Mouse (Mus musculus) telencephalon, adult 2 months (tissue): ENCODE data around the gene Nfe2l1.

Experiments used
- DNase-seq: peaks from one replicate; pipeline ENCODE4 v3.0.0-alpha.2; 2011; ENCODE audit warnings: low read depth, low spot score

Gene Nfe2l1

DNA sequence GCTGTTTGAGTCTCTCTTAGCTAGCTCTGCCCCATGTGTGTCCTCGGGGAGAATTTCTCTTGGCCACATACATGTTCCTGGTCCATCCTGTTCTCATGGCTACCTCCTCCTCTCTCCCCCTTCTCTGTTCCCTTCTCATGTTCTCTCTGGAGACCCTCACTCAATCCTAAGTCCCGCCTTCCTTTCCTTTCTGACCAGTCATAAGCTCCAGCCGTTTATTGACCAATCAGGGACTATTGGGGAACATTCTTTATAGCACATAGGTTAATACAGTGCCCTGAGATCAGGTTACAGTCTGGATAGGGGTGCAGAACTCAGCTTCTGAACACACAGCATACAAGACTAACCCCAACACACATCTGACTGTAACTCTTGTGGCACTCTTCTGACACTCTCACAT, 17.5 kb upstream of the Nfe2l1 start:
- no peak for DNase-seq

DNA sequence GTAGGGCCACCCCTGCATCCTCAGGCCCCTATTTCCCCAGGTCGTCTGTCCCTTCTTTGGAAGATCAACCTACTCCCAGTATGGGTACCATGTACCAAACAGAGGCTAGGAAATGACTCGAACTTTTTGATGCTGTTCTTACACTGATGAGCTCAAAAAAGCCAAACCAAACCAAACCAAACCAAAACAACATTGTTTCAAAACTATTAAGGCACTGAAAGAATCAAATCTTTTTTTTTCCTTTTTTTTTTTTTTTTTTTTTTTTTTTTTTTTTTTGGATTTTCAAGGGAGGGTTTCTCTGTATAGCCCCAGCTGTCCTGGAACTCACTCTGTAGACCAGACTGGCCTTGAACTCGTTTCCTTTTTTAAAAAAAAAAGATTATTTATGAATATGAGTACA, 13.9 kb upstream of the Nfe2l1 start:
- no peak for DNase-seq

DNA sequence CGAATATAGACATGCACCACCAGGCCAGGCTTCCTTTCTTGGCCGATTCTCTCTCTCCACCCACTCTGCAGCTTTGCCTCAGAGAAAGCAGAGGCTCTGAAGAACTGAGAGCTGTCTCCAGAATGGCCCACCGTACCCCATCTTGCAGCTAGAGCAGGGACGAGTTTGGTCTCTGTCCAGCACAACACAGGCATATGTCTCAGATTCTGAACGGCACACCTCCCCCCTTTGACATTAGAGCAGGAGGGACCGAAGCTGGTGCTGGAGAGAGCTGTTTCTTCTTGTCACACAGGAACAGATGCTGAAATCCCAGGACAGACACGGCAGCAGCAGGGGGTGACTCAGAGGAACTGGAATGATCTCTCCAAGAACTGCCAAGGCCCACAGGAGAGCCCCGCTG, 10.5 kb upstream of the Nfe2l1 start:
- DNase-seq, result peak; percentile 87

DNA sequence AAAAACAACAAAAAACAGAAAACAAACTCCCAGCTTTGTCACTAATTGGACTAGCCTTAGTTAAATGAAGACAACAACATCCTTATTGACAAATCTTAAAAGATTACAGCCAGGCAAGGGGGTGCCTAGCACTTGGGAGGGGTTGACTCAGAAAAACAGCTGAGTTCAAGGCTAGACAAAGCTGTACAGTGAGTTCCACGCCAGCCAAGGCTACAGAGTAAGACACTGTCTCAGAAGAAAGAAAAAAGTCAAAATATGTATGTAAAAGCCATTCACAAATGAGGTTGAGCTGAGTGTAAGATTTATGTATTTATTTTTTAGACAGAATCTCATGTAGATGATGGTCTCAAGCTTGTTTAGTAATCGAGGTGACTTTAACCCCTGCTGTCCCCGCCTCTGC, 10.1 kb upstream of the Nfe2l1 start:
- no peak for DNase-seq

DNA sequence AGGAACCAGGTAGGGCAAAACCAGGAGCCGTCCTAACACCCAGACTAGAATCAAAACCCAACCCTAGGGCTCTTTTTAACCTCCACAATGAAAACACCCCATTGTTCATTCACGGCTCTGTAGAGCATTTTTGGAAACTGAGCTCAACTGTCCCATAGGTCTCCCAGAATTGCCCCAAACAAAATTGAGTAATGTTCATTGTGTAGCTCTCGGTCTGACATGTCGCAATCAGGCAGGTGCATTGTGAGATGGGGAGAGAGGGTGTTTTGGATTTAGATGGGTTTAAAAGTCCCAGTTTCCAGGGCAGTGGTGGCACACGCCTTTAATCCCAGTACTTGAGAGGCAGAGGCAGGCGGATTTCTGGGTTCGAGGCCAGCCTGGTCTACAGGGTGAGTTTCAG, 9.7 kb upstream of the Nfe2l1 start:
- no peak for DNase-seq

DNA sequence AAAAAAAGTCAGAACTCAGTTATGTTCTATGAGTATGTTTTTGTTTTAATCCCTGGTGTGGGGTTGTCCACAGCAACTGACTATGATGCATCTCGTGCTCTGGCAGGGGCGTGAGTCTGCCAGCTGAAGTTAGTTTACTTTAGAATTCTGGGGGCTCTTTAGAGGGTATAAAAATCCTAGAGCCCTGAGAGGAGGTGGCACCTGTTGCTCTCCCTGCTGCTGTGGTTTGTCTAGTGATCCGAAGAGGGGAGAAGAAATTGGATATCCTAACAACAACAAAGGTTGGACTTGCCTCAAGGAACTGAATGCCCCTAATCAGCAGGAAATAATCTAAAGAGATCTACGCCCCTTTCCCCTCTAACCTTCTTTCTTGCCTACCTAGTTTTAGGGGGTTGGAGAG, 8.6 kb upstream of the Nfe2l1 start:
- DNase-seq, result no peak

DNA sequence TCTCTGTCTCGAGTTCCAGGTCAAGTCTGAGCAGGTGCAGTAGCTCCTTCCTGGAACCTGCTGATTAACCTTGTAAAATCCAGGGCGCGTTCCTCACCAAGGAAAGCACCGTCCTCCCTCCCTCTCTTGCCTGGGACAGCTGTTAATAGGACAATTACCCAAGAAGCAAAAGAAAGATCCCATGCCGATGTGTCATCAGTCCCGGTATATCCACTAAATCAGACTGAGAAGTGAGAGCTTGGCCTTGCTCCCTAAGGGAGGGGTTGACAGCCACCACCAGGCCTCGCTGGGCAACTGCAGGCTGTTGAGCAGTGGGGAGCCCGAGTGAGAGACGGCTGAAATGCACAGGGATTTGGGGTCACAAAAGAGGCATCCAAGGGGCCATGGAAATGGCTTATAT, 7.5 kb upstream of the Nfe2l1 start:
- DNase-seq, result no peak

DNA sequence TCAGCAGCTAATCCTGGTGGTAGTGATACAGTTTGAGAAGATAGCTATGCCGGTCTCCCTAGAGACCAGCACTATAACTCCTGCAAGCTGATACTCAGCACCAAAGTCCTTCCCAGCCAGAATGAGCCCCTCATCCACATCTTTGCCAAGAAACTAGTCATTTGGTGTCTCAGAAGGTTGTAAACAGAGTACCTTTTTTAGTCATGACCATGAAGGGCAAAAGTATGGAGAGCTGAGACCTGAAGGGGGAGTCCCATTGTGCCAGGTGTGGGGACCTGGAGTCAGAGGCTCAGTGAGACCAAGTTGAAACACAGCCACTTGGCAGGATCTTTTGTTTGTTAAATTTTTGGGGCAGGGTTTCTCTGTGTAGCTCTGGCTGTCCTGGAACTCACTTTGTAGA, 4.4 kb upstream of the Nfe2l1 start:
- DNase-seq, result no peak

DNA sequence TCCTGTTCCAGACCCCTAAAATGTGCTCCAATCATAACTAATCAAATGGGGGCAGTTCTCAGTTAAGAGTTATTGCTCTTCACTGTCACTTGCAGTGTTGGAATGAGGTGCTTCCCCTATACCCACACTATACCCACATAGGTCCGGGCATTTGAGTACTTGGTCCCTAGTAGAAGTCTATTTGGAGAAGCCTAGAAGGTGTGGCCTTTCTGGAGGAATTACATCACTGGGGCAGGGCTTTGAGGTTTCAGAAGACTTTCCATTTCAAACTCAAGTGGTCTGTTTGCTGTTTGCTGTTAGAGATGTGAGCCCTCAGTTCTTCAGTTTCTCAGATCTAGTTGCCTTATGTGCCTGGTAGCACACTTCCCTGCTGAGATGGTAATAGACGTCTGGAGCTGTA, 3.2 kb upstream of the Nfe2l1 start:
- DNase-seq, result no peak

DNA sequence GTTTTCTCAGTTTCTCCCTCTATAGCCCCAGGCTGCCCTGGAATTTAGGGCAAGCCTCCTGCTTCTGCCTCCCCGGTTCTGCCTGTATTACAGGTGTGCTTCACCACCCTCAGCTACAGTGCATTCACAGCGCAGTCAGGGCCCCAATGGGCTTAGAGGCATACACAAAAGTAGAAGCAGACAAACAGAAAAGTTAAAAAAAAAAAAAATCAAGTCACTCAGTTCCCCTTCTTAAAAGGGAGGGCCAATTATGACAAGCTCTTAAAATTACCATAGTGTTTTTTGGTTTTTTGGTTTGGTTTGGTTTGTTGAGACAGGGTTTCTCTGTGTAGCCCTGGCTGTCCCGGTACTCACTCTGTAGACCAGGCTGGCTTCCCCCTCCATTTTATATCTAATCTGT, 2.8 kb upstream of the Nfe2l1 start:
- no peak for DNase-seq

DNA sequence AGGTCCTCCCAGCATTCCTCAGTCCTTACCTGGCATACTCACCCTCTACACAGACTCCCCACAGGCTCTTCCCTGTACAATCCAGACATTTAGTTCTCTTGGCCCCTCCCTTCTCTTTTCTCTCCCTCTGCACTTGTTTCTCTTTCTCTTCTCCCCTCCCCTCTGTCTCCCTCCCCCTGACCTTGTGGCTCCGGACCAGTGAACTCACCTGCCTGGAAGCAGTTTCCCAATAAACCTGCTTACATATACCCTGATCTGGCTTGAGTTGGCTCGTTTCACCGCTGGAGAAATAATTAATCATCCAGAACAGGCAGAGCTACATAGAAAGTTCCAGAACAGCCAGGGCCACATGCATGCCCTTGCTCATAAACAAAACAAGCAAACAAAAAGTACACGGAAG, 1.7 kb upstream of the Nfe2l1 start:
- no peak for DNase-seq

DNA sequence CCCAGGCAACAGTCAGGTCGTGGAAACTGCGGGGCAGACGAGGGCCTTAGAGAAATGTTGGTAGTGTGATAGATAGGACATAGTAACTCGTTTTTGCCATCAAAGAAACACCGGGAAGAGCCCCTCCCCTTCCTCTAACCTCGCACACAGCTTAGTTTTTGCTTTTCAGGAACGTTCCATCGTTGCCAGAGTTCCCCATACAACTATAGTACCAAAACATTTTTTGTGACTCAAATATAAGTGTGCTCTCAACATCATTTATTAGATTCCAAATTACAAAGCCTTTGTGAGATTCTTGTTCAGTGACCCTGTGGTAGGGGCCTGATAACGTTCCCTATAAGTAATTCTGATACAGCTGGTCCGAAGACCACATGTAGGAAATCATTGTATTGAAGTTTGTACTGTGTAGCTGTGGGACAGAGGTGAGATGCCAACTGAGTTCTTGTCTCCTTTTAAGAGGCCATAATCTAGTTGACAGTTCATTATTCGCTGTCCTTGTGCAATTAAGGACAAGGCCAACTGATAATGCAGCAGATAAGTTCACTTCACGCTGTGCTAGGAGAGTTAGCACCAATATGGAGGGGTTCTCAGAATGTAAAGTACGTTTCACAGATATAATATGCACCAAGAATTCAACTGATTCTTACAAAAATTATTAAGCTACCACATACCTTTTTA, 910 bp upstream of the Nfe2l1 start:
- DNase-seq, result no peak

DNA sequence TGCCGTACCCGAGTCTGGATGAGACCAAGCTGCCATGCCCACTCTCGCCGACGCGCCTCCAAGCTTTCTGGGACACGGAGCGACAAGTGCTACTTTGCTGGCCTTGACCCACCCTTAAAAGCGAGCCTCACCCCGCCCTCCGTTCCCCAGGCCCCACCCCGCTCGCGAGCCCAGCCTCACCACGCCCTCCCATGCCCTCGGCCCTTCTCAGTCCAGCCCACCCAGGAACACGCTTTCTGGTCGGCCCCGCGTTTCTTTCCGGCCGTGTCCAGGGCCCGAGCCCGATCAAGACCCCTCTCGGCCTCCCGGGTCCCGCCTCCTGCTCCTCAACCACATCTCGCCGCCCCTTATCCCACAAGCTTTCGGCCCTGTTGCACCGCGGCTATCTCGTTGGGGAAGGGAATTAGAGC, 360 bp downstream of the Nfe2l1 start:
- DNase-seq, result no peak

DNA sequence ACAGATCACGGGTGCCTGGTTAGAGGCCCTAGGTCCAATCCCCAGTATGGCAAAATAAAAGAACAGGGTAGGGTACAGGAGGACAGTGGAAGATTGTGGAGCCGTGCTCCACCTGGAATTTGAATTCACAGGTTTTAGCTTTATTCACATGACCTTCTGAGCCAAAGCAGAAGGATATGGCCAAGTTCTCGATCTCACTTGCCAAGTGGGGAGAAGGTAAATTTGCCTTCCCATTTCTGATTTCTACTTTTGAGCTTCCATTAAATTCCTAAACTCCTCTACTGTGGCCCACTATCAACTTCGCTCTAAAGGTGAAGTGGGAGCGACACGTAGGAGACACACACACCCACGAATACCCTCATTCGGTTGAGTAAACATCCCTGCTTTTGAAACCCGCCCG, 887 bp downstream of the Nfe2l1 start:
- no peak for DNase-seq

DNA sequence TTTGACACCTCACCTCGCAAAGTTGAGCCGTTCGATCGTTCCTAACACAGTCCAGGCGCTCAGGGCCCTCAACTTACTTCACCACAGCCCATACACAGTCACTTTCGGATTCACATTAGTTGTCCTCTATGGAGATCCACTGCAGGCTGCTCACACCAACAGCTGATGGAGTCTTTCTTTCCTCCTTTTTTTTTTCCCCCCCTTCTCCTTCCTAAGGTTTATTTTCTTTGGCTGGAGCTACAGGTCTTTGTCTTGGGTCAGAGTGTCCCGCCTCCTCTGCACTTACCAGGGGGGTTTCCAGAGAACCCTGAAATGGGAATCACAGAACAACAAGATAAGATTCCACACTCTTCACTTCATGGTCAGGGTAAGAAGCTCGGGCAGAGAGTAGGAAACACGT, 1.9 kb downstream of the Nfe2l1 start:
- no peak for DNase-seq

DNA sequence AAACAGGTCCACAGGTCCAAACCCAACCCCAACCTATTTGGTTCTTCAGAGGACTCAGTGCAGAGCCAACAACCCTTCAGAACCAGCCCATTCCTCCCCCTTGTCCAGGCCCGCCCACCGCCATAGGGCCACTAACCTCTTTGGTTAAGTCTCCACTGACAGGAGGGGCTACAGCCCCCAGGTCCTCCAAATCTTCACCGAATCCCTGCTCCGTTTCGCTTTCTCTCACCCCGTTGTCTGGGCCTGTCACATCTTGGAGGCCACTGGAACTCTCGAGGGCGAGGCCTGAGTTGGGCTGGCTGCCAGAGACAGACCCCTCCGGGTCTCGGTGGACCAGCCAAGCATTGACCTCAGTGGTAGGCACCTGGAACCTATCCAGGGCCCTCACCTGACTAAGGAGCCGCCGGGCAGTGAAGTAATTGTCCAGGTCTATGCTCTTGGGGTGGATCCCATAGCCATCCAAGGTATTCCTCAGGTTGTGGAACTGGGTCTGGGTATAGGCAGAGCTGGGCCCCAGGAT, 2.6 kb downstream of the Nfe2l1 start:
- no peak for DNase-seq

DNA sequence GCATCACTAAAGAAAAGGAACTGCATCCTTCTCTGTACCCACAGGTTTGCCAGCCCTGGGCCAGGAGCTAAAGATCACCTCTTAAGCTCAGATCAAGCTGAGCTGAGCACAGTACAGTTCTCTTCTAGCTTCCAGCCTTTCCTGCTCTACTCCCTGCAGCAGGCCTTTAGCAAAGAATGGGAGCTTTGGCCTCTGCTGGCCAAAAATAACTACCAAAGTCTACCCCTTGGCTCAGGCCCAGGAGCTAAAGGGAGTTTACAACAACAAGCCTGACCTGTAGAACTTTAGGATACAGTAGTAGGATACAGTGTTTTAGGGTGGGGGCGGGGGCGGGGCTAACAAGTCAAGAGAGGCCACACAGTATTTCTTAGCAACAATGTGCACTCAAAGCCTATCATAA, 3.3 kb downstream of the Nfe2l1 start:
- DNase-seq, result no peak

DNA sequence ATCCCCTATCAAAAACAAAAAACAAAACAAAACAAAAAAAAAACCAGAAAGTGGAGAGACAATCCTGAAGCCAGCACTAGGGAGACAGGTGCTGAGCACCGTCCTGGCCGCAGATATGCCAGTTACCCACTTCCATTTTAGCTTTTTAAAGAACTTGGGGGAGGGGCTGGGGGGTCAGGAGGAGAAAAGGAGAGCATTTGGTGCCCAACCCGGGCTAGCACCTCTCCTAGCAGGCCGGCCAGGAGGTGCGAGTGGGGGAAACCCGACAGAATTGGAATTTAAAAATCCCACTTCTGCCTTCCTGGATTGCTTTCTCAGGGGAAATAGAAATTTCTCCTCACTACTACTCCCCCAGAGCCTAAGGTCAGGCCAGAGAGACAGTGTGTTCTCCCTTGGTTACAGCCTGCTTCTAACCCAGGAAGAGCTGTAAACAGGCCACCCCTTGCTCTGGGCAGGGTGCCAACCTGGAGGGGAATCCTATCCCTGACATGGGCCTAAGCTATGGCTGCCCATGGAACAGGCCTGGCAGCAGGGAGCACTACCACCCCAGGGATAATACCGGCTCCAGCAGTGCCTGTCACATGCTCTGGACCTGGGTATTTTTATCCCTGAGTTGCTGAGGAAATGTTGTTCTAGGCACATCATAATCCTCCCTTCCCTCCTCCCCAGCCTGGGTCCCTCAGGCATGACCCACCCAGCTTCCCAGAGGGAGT, 4.8 kb downstream of the Nfe2l1 start:
- no peak for DNase-seq

DNA sequence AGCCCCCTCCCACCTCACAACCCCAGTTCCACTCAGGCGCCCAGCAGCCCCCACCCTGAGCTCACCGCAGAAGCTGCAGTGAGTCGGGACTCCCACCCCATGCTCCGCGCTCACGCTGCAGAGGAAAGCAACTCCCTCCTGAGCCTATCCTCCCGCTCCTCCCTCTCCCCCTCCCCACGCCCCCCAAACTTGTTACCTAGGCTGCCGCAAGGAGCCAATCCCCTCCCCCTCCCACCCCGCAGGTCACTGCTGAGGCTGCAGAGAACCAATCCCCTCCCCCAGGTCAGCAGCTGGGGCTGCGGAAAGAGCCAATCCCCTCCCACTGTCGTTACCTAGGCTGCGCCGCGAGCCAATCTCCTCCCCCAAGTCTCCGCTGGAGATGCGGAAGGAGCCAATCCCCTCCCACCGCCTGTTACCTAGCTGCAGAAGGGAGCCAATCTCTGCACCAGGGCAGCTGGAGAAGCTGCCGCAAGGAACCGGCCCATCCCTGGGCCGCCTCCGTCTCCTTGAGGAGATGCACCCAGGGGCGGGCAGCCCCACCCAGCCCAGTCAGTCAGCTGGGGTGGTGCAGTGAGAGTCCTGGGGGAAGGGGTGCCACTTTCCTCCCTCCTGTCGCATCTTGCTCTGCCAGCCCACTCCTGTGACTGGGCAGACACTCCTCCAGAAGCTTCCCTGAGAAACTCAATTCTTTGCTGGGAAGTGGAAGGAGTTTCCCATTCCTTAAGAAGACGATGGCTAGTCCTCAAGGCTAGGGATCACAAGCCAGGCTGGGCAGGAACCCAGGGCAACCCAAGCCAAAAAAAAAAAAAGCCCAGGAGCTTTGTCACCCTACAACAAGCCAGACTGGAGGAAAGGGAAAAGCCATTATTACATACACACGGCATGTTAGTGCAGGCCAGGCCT, 5.6 kb downstream of the Nfe2l1 start:
- peak; percentile 97 for DNase-seq

DNA sequence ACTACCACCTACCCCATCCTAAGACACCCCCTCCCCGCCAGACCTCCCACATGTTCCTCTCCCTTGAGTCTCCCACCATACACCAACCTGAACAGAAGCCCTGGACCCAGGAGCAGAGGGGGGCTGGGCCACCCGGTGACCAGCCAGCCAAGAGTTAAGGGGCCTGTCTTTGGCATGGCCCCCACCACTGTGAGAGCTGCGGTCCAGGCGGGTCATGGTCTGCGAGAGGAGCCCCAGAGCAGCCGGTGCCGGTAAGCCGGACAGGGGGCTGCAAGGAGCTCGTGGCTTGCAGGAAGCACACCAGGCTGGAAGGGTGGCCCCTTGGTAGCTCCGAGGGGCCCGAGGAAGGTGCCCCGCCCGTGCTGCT, 6.3 kb downstream of the Nfe2l1 start:
- DNase-seq, result no peak

DNA sequence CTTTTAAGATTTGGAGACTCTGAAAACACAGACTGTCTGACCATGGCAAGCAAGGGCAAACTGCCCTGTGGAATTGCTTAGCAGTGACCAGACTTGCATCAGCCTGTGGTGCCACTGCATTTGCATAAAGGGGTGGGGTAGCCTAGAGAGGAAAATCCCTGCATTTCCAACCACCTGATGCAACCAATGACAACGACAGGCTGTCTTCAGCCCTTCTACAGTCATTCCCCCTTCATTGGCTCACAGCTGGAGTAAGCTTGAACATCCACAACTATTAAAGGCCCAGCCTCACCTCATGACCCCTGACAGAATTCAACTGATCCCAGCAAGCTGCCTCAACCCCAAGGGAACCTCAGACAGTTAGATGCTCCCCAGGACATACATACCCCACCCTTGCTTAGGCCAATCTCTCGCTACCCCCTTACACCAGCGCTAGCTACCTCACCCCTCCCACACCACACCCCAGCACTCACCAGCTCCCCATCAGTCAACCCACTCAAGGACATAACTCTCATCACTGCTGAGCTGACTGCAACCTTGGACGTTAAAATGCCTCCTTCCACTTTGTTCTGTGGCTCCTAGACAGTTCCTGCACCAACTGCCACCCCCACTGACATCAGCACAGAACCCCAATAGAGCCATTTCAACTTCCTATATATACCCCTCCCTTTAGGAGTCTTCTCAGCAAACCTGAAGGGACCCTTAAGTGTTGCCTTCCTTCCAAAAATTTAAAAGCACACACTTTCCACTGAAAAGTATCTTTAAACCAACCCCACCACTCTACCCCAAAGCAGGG, 6.9 kb downstream of the Nfe2l1 start:
- no peak for DNase-seq

DNA sequence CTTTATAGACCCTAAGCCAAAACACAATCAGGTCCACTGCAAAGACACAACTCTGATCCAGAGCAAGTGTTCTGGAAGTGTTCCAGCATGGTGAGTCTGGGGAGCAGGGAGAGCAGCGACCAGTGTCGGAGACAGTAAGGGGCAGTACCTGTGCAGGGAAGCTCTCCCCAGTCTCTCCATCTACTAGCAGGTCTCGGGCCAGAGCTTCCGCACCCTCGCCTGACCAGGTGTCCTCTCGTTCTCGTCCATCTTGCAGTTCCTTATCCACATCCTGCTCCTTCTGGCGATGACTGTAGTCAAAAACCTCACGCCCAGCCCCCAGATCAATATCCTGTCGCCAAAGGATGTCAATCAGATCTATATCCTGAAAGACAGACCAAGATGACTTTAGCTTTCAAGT, 7.8 kb downstream of the Nfe2l1 start:
- no peak for DNase-seq
